Mouse (Mus musculus) thymus, adult 2 months (tissue): ENCODE data around the gene Spib. TPM values are rescaled to one million over a fixed set of nuclear protein-coding genes. Genes with fewer than 3 reads are reported as not detected.

Source experiments
- DNase-seq: peaks from one replicate; pipeline ENCODE4 v3.0.0; 2021
- H3K27ac ChIP-seq: fragments of 200-500 bp; 2 replicates; pipeline ENCODE4 v1.5.1; 2012; ENCODE audit warnings: low read length, control low read depth; ENCODE audit not compliant: control insufficient read depth, insufficient read depth
- H3K27me3 ChIP-seq: fragments of 200-500 bp; 2 replicates; pipeline ENCODE4 v1.6.1; 2012; ENCODE audit warnings: mild to moderate bottlenecking, low read length, moderate library complexity, mixed read lengths; ENCODE audit not compliant: control insufficient read depth, insufficient read depth
- H3K36me3 ChIP-seq: fragments of 200-500 bp; 2 replicates; pipeline ENCODE4 v1.6.1; 2012; ENCODE audit warnings: mild to moderate bottlenecking, low read length, moderate library complexity; ENCODE audit not compliant: control insufficient read depth, insufficient read depth
- H3K4me1 ChIP-seq: fragments of 200-500 bp; replicated peaks from 2 replicates; pipeline ENCODE4 v1.6.1; 2012; ENCODE audit warnings: low read length; ENCODE audit not compliant: control insufficient read depth, insufficient read depth
- H3K4me3 ChIP-seq: fragments of 200-500 bp; 2 replicates; pipeline ENCODE4 v1.5.1; 2012; ENCODE audit warnings: mild to moderate bottlenecking, low read length, control low read depth, moderate library complexity; ENCODE audit not compliant: control insufficient read depth, insufficient read depth
- CTCF ChIP-seq: fragments of 200-500 bp; IDR thresholded peaks from 2 replicates; pipeline ENCODE4 v1.5.1; 2012; ENCODE audit warnings: mild to moderate bottlenecking, control low read depth, low read length, moderate library complexity, borderline replicate concordance; ENCODE audit not compliant: control insufficient read depth, poor library complexity, insufficient read depth; ENCODE audit errors: extremely low read depth
- POLR2A ChIP-seq: fragments of 200-500 bp; IDR thresholded peaks from 2 replicates; pipeline ENCODE4 v1.6.1; 2012; ENCODE audit warnings: mild to moderate bottlenecking, low read length, control low read depth, moderate library complexity; ENCODE audit not compliant: control insufficient read depth, poor library complexity, insufficient read depth; ENCODE audit errors: extremely low read depth
- WGBS: fragments of 180-500 bp; shearing (Covaris S2); methylation state at CpG from one replicate; pipeline ENCODE4 v1.1.7; 2018; 5-methylcytosine and 5-hydroxymethylcytosine counted together
- polyA plus RNA-seq: library from polyadenylated mRNA; depleted of rRNA; stranded (reverse); fragments of >200 nt; gene quantifications from 2 replicates; pipeline ENCODE4 v1.2.3, GENCODE M21; 2012

The Spib gene
- polyA plus RNA-seq, 1 experiment: 43.3 TPM

GRCm38 (mm10) chr7:44534242-44534641 lies 2.4 kb upstream of the Spib start:
- Histone ChIP-seq H3K36me3 (peaks cover 13% of the 10 kb centered on the region), H3K4me1 (peaks cover 15% of the 10 kb centered on the region), H3K27ac (no peak overlapping the region), H3K4me3 (no peak overlapping the region), H3K27me3 (no peaks in the 10 kb centered on the region)
- no peak for DNase-seq
- WGBS: 39% methylated on average over 13 of the region's 13 CpGs
- TF ChIP-seq CTCF (no peak), POLR2A (no peak)

DNA sequence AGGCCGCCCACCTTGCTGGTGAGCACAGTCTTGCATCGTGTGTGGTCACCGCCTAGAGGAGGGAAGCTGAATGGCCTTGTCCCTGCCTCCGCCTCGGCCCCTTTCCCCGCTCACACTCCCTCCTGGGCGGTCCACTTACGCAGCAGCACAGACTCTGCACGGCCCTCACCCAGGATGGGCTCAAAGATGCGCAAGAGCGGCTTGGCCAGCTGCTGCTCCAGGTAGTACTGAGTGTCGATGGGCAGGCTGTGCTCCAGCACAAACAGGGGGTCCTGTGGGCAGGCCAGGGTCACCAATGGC lies 1.8 kb upstream of the Spib start:
- DNase-seq: no peak
- peaks cover 8% of the 10 kb centered on the region for H3K36me3 ChIP-seq
- H3K27ac ChIP-seq: no peak overlapping the region
- H3K4me3 ChIP-seq: no peak overlapping the region
- no peak for TF ChIP-seq POLR2A
- no peak for TF ChIP-seq CTCF
- no peaks in the 10 kb centered on the region for H3K27me3 ChIP-seq
- 98% methylated on average over 12 of the region's 12 CpGs for WGBS
- H3K4me1 ChIP-seq: peaks cover 16% of the 10 kb centered on the region

DNA sequence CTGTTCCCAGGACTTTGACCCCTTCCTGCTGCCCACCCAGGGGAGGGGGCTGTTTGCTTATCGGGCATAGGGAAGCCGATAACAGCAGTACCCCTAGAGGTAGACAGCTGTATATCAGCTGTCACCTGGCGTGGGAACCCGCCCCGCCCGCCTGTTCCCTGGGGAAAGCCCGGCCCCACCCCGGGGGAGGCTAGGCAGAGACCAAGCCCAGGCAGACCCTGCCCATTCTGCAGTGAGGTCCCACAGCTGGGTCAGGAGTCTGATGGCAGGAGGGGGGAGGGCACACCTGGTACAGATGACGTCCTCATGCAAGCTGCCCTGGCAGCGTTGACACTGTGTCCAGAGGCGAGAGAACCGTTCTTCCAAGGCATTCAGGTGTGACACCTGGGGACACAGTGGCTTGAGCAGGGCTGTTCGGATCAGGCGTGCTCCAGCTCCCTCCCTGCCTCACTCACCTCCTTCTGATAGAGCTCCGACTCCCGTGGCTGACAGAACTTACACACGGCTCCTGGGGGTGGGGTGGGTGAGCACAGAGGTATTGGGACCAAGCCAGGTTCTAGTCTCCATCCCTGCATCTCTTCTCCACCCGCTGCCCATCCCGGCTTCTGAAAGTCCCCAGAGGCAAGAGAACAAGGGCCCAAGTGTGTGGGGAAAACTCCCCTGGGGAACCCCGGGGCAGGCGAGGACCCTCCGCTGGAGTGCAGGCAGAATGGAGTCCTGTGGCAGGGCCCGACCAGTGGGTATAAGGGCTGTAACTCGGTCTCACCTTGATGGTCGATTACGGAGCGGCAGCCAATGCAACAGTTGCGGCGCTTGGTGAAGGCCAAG lies 1.3 kb upstream of the Spib start:
- Histone ChIP-seq H3K27me3 (no peaks in the 10 kb centered on the region), H3K4me1 (peaks cover 21% of the 10 kb centered on the region), H3K27ac (no peak overlapping the region), H3K36me3 (peaks cover 4% of the 10 kb centered on the region), H3K4me3 (no peak overlapping the region)
- TF ChIP-seq CTCF (no peak), POLR2A (no peak)
- no peak for DNase-seq
- 95% methylated on average over 29 of the region's 29 CpGs for WGBS

DNA sequence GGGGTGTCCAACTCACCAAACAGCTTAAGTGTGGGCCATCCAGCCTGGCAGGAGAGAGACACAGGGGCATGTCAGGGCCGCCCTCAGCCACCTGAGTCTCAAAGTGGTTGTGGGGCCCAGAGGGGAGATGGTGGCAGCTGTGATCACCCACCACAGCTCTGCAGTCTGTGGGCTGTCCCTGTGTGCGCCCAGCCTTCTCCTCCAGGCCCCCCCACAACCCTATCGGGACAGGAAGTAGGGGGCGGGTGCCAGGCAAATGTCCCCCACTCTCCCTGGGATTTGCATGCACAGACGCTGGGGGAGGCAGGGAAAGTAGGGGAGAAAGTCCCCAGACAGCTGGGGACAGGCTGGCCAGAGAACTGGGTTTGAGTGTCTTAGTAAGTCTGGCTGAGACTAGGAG lies 664 bp downstream of the Spib start:
- no peak for DNase-seq
- Histone ChIP-seq H3K27ac (no peak overlapping the region), H3K27me3 (no peaks in the 10 kb centered on the region), H3K36me3 (peaks cover 4% of the 10 kb centered on the region; the same call in 1 of the 2 replicates), H3K4me3 (no peak overlapping the region), H3K4me1 (peaks cover 22% of the 10 kb centered on the region)
- WGBS: 5% methylated on average over 5 of the region's 5 CpGs
- no peak for TF ChIP-seq POLR2A
- no peak for TF ChIP-seq CTCF

GRCm38 (mm10) chr7:44530507-44530906 lies 1.4 kb downstream of the Spib start:
- WGBS: 88% methylated on average over 3 of the region's 3 CpGs
- Histone ChIP-seq H3K27ac (no peak overlapping the region), H3K36me3 (peaks cover 2% of the 10 kb centered on the region; the same call in 1 of the 2 replicates), H3K4me1 (peaks cover 22% of the 10 kb centered on the region), H3K4me3 (no peak overlapping the region), H3K27me3 (no peaks in the 10 kb centered on the region)
- DNase-seq: no peak
- TF ChIP-seq CTCF: no peak
- no peak for TF ChIP-seq POLR2A

DNA sequence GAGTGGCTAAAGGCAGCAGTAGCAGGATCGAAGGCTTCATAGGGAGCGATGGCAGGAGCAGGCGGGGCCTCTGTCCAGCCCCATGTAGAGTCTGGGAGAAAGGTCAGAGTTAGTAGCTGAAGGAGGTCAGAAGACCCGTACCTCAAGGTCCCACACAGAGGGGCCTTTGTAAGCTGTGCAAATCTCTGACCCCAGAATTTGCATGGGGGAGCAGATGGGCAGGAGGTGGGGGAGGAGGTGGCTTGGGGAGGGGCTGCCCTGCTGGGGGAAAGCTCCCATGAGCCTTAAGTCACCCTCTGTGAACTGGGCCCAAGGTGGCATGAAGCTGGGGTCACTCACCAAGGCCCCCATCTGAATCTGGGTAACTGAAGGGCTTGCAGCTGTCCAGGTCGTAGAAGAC lies 2.4 kb downstream of the Spib start:
- no peak for TF ChIP-seq POLR2A
- TF ChIP-seq CTCF: no peak
- WGBS: 92% methylated on average over 5 of the region's 5 CpGs
- Histone ChIP-seq H3K27ac (no peak overlapping the region), H3K36me3 (no peaks in the 10 kb centered on the region), H3K4me1 (peaks cover 18% of the 10 kb centered on the region), H3K27me3 (no peaks in the 10 kb centered on the region), H3K4me3 (no peak overlapping the region)
- DNase-seq: no peak
